Mouse (Mus musculus) lung, embryonic 16.5 days (tissue): ENCODE results near the gene Stim2. TPM values are rescaled to one million over a fixed set of nuclear protein-coding genes. Genes with fewer than 3 reads are reported as not detected.

Experiments
- ATAC-seq: fragments of 200-750 bp; cut with Nextera tagmentation; 2 replicates; pipeline ENCODE4 v1.8.0; 2017; ENCODE audit warnings: low read depth, mild to moderate bottlenecking, moderate library complexity
- H3K27ac ChIP-seq: fragments of 300-500 bp; sonication (generic); 2 replicates; pipeline ENCODE4 v1.5.1; 2014; ENCODE audit warnings: mild to moderate bottlenecking, control low read depth, low read length
- H3K27me3 ChIP-seq: fragments of 300-500 bp; sonication (generic); 2 replicates; pipeline ENCODE4 v1.6.1; 2014; ENCODE audit warnings: low read depth, low read length, mixed read lengths; ENCODE audit not compliant: control insufficient read depth, insufficient read depth
- H3K36me3 ChIP-seq: fragments of 300-500 bp; sonication (generic); 2 replicates; pipeline ENCODE4 v1.6.1; 2014; ENCODE audit warnings: low read length; ENCODE audit not compliant: control insufficient read depth, insufficient read depth
- H3K4me1 ChIP-seq: fragments of 300-500 bp; sonication (generic); replicated peaks from 2 replicates; pipeline ENCODE4 v1.6.1; 2014; ENCODE audit warnings: low read length, mixed read lengths; ENCODE audit not compliant: control insufficient read depth, insufficient read depth
- H3K4me2 ChIP-seq: fragments of 300-500 bp; sonication (generic); 2 replicates; pipeline ENCODE4 v1.6.1; 2014; ENCODE audit warnings: low read depth, low read length, control low read depth
- H3K4me3 ChIP-seq: fragments of 300-500 bp; sonication (generic); 2 replicates; pipeline ENCODE4 v1.5.1; 2014; ENCODE audit warnings: mild to moderate bottlenecking, low read length, control low read depth
- H3K9ac ChIP-seq: fragments of 300-500 bp; sonication (generic); 2 replicates; pipeline ENCODE4 v1.6.1; 2014; ENCODE audit warnings: low read length, control low read depth
- H3K9me3 ChIP-seq: fragments of 300-500 bp; sonication (generic); 2 replicates; pipeline ENCODE4 v1.6.1; 2016; ENCODE audit warnings: low read length; ENCODE audit not compliant: control insufficient read depth
- WGBS: fragments of 180-500 bp; shearing (Covaris S2); extraction: QIAGEN DNeasy Blood & Tissue Kit; methylation state at CpG from one replicate; pipeline ENCODE4 v1.1.7; 2014; 5-methylcytosine and 5-hydroxymethylcytosine counted together
- polyA plus RNA-seq: library from polyadenylated mRNA; unstranded; fragments of >200 nt; fragmentation: Nextera tagmentation; extraction: Ambion mirVana; gene quantifications from 2 replicates; pipeline ENCODE4 v1.2.1, GENCODE M21; 2015

The Stim2 gene
- polyA plus RNA-seq, 1 experiment from 2014 or later, result 15.6 TPM

GRCm38 (mm10) chr5:54070549-54070948 lies 72.2 kb downstream of the Stim2 start:
- H3K36me3 ChIP-seq, result no peaks in the 10 kb centered on the region
- H3K4me1 ChIP-seq, result peaks cover 7% of the 10 kb centered on the region

GRCm38 (mm10) chr5:54071288-54071687 lies 73.0 kb downstream of the Stim2 start:
- ATAC-seq, result no peak
- H3K9me3 ChIP-seq, result no peaks in the 10 kb centered on the region
- H3K27ac ChIP-seq, result no peak overlapping the region
- no peak overlapping the region for H3K4me2 ChIP-seq
- no peak overlapping the region for H3K9ac ChIP-seq
- H3K4me3 ChIP-seq, result no peak overlapping the region
- H3K4me1 ChIP-seq, result peaks cover 7% of the 10 kb centered on the region
- H3K27me3 ChIP-seq, result no peaks in the 10 kb centered on the region
- 79% methylated on average over 5 of the region's 5 CpGs for WGBS
- no peaks in the 10 kb centered on the region for H3K36me3 ChIP-seq

More at GRCm38 (mm10) chr5:54070549-54070948, 72.2 kb downstream of the Stim2 start:
- H3K9ac ChIP-seq, result no peak overlapping the region
- WGBS, result 84% methylated on average over 2 of the region's 2 CpGs
- no peak overlapping the region for H3K4me3 ChIP-seq
- no peaks in the 10 kb centered on the region for H3K27me3 ChIP-seq
- ATAC-seq, result no peak
- no peak overlapping the region for H3K27ac ChIP-seq
- no peaks in the 10 kb centered on the region for H3K9me3 ChIP-seq
- no peak overlapping the region for H3K4me2 ChIP-seq

- Histone ChIP-seq H3K4me1 (peaks cover 7% of the 10 kb centered on the region), H3K9me3 (no peaks in the 10 kb centered on the region), H3K4me2 (no peak overlapping the region), H3K4me3 (no peak overlapping the region), H3K9ac (no peak overlapping the region), H3K27me3 (no peaks in the 10 kb centered on the region), H3K27ac (no peak overlapping the region), H3K36me3 (no peaks in the 10 kb centered on the region)
- ATAC-seq, result no peak
- 80% methylated on average over 7 of the region's 7 CpGs for WGBS
These were observed 73.4 kb downstream of the Stim2 start for GRCm38 (mm10) chr5:54071705-54072104.

GRCm38 (mm10) chr5:54073291-54073690 lies 75.0 kb downstream of the Stim2 start:
- Histone ChIP-seq H3K9ac (no peak overlapping the region), H3K36me3 (no peaks in the 10 kb centered on the region), H3K4me3 (no peak overlapping the region), H3K4me1 (peaks cover 7% of the 10 kb centered on the region), H3K9me3 (no peaks in the 10 kb centered on the region), H3K4me2 (no peak overlapping the region), H3K27me3 (no peaks in the 10 kb centered on the region), H3K27ac (peak overlapping the region; percentile 57; the same call in 1 of the 2 replicates)
- 0% methylated on average over 1 of the region's 1 CpGs for WGBS
- ATAC-seq, result no peak

- Histone ChIP-seq H3K9me3 (no peaks in the 10 kb centered on the region), H3K4me3 (no peak overlapping the region), H3K27me3 (no peaks in the 10 kb centered on the region), H3K27ac (no peak overlapping the region), H3K9ac (no peak overlapping the region), H3K4me1 (no peaks in the 10 kb centered on the region), H3K36me3 (0 out of 2 replicates have a peak, but pooled peaks cover 2% of the 10 kb centered on the region), H3K4me2 (no peak overlapping the region)
- WGBS, result 47% methylated on average over 1 of the region's 1 CpGs
- no peak for ATAC-seq
These were observed 81.7 kb downstream of the Stim2 start for GRCm38 (mm10) chr5:54079997-54080396.

- Histone ChIP-seq H3K9me3 (no peaks in the 10 kb centered on the region), H3K4me1 (no peaks in the 10 kb centered on the region), H3K4me2 (no peak overlapping the region), H3K9ac (no peak overlapping the region), H3K4me3 (no peak overlapping the region), H3K36me3 (no peaks in the 10 kb centered on the region), H3K27me3 (no peaks in the 10 kb centered on the region), H3K27ac (no peak overlapping the region)
- WGBS, result 85% methylated on average over 3 of the region's 3 CpGs
- no peak for ATAC-seq
These were observed 89.6 kb downstream of the Stim2 start for GRCm38 (mm10) chr5:54087912-54088311.

- Histone ChIP-seq H3K4me2 (no peak overlapping the region), H3K36me3 (no peaks in the 10 kb centered on the region), H3K4me3 (no peak overlapping the region), H3K4me1 (peaks cover 11% of the 10 kb centered on the region), H3K9ac (no peak overlapping the region), H3K9me3 (no peaks in the 10 kb centered on the region), H3K27ac (no peak overlapping the region), H3K27me3 (no peaks in the 10 kb centered on the region)
- WGBS, result 69% methylated on average over 6 of the region's 6 CpGs
- no peak for ATAC-seq
These were observed 99.9 kb downstream of the Stim2 start for GRCm38 (mm10) chr5:54098219-54098618.

GRCm38 (mm10) chr5:54100916-54101315 lies 102.6 kb downstream of the Stim2 start:
- Histone ChIP-seq H3K36me3 (peaks cover 6% of the 10 kb centered on the region), H3K4me3 (no peak overlapping the region), H3K4me2 (no peak overlapping the region), H3K9ac (no peak overlapping the region), H3K27ac (peak overlapping the region; percentile 0; the same call in 1 of the 2 replicates), H3K9me3 (no peaks in the 10 kb centered on the region), H3K4me1 (peaks cover 11% of the 10 kb centered on the region), H3K27me3 (no peaks in the 10 kb centered on the region)
- peak; percentile 87 for ATAC-seq
- WGBS, result 25% methylated on average over 3 of the region's 3 CpGs

GRCm38 (mm10) chr5:54101318-54101717 lies 103.0 kb downstream of the Stim2 start:
- ATAC-seq, result peak; percentile 49; the same call in 1 of the 2 replicates
- Histone ChIP-seq H3K27me3 (no peaks in the 10 kb centered on the region), H3K36me3 (peaks cover 7% of the 10 kb centered on the region), H3K27ac (peak overlapping the region; percentile 31), H3K4me2 (no peak overlapping the region), H3K9ac (no peak overlapping the region), H3K4me1 (peaks cover 11% of the 10 kb centered on the region), H3K4me3 (no peak overlapping the region), H3K9me3 (no peaks in the 10 kb centered on the region)
- 37% methylated on average over 5 of the region's 5 CpGs for WGBS

- no peak for ATAC-seq
- no peak overlapping the region for H3K4me3 ChIP-seq
- H3K9ac ChIP-seq, result no peak overlapping the region
- H3K4me1 ChIP-seq, result peaks cover 11% of the 10 kb centered on the region
- no peak overlapping the region for H3K4me2 ChIP-seq
- no peaks in the 10 kb centered on the region for H3K27me3 ChIP-seq
- WGBS, result 77% methylated on average over 1 of the region's 1 CpGs
- H3K36me3 ChIP-seq, result peaks cover 7% of the 10 kb centered on the region
- H3K9me3 ChIP-seq, result no peaks in the 10 kb centered on the region
- H3K27ac ChIP-seq, result no peak overlapping the region
These were observed 103.7 kb downstream of the Stim2 start for GRCm38 (mm10) chr5:54101960-54102359.
